Mouse (Mus musculus): Measurements from ENCODE around the gene Svs2.
"Not testable (repeated sequence)": the region's sequence is repeated elsewhere in the genome, so short reads cannot be mapped to it uniquely, and the experiment has no call there.

The Svs2 gene

DNA sequence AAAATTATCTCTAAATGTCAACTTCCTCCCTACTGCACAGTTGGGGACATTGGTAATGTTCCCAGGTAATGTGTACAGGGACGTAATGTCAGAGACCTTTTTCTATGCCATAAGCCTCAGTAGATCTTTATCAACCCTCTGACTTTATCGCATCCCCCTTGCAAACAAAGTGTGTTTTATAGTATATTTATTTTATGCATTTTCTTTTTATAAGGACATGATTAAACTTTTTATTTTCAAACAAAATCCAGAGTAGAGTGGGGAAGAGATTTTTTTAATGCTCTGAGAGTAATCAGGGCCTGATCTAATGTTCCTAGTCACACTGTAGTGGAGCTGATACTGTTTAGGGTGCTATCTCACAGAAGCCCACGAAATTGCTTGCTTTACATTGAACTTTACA is at the start of gene Svs2:
Svs2 (minus strand) TSS at position 101 of the 400 bp plus-strand sequence.
- no peak for DNase-seq (ENCODE audit: low spot score)

DNA sequence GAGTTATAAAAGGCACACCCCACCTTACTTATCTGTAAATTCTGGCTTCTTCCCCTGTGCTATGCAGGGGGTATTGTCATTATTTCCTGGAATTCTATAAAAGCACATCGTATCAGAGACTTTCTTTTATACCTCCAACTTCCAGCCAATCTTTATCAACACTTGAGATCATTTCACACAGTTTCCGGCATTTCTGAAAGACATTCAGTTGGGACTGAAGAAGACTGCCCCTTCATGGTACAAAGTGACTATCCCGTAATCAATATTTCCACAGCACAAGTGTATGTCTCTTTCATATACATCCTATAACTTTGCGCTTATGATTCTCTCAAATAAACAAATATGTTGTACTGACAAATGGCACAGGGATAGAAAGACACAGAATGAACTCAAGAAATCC is 40.1 kb upstream of the Svs2 start, which contains the start of gene Svs4:
Svs4 (minus strand) TSS at position 101 of the 400 bp plus-strand sequence.
- DNase-seq (ENCODE audit: low spot score): no peak

DNA sequence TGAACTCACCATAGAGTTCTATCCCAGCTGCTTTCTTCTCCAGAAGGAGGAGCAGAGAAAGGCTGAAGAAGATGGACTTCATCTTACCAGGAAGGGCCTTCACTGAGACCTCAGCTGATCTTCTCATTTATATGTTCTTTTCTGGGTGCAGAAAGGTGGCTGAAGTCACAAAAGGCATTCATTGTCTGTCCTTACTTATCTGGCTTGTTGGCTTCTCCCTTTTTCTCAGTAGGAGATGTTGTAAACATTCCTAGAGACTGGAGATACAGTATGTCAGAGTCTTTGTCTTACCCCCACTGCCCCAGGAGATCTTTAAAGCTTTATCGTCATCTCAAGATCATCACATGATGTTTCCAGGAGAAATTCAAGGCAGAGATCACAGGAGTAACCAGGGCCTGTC is 18.3 kb upstream of the Svs2 start, which contains the start of gene Svs3b:
Svs3b (minus strand) TSS at position 101 of the 400 bp plus-strand sequence.
- DNase-seq (ENCODE audit: low spot score): not testable (repeated sequence)

GRCm38 (mm10) chr2:164232671-164233070 is 5.6 kb downstream of the Svs2 start:
- no peak for DNase-seq (ENCODE audit: low spot score)

- DNase-seq (ENCODE audit: low spot score): no peak
These were observed 9.8 kb downstream of the Svs2 start for GRCm38 (mm10) chr2:164228361-164229070.

DNA sequence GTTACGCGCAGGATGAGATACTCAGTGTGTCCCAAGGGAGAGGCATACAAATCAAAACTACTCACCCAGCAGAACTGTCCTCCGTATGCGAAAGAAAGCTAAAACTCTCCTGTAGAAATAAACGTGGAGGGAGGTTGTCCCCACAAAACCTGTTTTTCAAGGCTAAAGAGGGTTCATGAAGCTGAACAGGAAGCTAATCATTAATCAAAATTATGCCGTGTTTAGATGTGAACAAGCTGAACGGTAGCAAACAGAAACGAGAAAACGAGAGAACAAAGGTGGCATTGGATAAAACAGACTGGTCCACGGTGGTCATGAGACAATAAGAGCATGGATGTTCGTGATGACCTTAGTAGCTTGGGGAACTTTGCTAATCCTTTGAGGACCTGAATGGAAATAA is 16.7 kb downstream of the Svs2 start, which contains the start of gene Wfdc15b:
Wfdc15b (minus strand) TSS at position 139 of the 400 bp plus-strand sequence.
- no peak for DNase-seq (ENCODE audit: low spot score)

DNA sequence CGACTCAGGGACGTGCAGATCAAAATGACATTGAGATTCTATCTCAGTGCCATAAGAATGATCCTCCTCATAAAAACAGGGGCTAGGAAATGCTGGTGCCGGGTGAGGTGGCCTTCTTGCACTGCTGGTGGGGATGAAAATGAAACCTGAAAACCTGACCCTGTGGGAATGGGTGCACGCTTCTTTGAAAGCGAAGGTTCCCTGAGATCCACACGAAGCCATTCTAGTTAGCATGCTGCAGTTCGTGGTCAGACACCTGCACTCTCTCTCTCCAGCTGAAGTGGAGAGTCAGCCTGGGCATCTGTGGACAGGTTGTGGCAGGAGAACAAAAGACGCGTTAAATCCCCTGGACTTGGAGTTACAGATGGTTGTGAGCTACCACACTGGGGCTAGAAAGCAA is 19.0 kb downstream of the Svs2 start:
- DNase-seq (ENCODE audit: low spot score): no peak

- no peak for DNase-seq (ENCODE audit: low spot score)
These were observed 25.6 kb downstream of the Svs2 start for GRCm38 (mm10) chr2:164212711-164213110.

- no peak for DNase-seq (ENCODE audit: low spot score)
These were observed 27.4 kb downstream of the Svs2 start for GRCm38 (mm10) chr2:164210892-164211291.

GRCm38 (mm10) chr2:164206676-164207075 is 31.6 kb downstream of the Svs2 start:
- DNase-seq (ENCODE audit: low spot score): no peak

DNA sequence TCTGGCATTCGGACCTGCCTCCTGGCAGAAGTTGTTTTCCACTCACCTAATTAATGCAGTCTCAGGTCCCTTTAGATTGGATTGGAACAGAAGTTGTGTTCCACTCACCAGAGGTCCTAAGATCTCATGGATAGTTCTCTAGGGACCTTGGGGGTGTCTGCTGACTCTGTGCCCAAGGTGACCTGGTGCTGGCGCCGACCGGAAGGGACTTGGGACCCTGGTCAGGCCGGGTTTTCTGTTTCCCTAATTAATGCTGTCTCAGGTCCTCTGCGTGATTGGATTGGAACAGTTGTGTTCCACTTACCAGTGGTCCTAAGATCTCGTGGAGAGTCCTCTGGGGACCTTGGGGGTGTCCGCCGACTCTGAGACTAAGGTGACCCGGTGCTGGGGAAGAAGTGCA is 32.3 kb downstream of the Svs2 start:
- not testable (repeated sequence) for DNase-seq (ENCODE audit: low spot score)

GRCm38 (mm10) chr2:164199626-164200327 is 38.5 kb downstream of the Svs2 start, which contains the start of gene Wfdc15a:
Wfdc15a (minus strand) TSS chr2:164200130.
- DNase-seq (ENCODE audit: low spot score): no peak

DNA sequence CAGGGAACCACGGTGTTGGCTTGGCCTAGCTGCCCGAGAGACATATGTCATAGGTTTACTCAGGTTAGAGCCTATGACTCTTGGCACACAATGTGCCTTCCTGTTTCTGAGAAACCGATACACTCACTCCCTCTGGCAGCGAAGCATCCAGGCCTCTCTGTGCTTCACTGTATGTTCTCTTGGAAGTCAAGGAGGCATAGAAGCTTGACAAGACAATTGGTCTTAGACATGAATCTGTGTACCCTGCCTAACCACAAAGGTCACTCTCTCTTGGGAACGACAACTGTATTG is 41.6 kb downstream of the Svs2 start:
- no peak for DNase-seq (ENCODE audit: low spot score)

GRCm38 (mm10) chr2:164195971-164196699 is 42.1 kb downstream of the Svs2 start:
- no peak for DNase-seq (ENCODE audit: low spot score)

- no peak for DNase-seq (ENCODE audit: low spot score)
These were observed 43.2 kb downstream of the Svs2 start for GRCm38 (mm10) chr2:164194959-164195630.

DNA sequence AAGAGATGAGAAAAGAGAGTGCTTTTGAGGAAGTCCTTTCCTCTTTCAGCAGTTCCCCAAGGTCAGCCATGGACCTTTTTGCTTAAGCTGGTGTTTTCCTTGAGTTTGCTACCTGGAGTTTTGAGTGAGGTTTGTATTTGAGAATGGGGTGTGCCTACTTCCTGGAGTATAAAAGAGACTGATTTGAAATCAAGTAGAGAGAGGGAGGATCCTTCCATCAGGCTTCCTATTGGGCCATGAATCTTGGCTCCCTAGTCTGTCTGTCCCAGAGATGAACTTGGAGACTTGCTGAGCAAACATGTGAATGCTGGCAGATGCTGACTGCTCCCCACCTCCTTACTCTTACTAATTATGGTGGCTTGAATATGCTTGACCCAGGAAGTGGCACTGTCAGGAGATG is 46.0 kb downstream of the Svs2 start:
- no peak for DNase-seq (ENCODE audit: low spot score)

- no peak for DNase-seq (ENCODE audit: low spot score)
These were observed 47.7 kb downstream of the Svs2 start, which contains the start of gene Wfdc12 for GRCm38 (mm10) chr2:164190576-164190975. Wfdc12 (minus strand) TSS chr2:164190608.

DNA sequence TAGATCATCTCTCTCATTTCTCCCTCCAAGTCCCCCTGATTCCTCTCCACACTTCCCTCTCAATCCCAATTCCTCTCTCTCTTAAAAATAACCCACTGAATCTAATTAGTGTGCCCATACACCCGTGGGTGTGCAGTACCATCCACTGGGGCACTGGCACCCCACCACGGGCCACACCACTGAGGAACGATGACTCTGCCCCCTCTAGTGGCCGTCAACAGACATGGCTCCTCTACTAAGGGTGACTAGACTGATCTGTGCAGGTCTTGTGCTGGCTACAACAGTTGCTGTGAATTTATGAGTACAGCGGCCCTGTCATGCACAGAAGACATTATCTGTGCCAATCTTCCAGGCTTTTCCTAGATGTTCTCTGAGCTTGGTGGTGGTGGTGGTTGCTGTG is 49.5 kb downstream of the Svs2 start:
- peak; percentile 38 for DNase-seq (ENCODE audit: low spot score)

Measured in testis, postnatal 10 days (tissue).